Mouse (Mus musculus): ENCODE measurements around the gene Icam2.

GRCm38 (mm10) chr11:106364712-106365111 is 23.2 kb downstream of the Icam2 start:
- TF ChIP-seq CTCF (IDR thresholded peaks at IDR 0.05; ENCODE audit: low read depth, low read length) (no peak), POLR2A (IDR thresholded peaks at IDR 0.05; ENCODE audit: borderline replicate concordance, low read depth, low read length) (no peak)

Measured in bone marrow macrophage, adult 2 months (primary cell).